Mouse (Mus musculus): Measurements from ENCODE around the gene Gm12355.

The Gm12355 gene

DNA sequence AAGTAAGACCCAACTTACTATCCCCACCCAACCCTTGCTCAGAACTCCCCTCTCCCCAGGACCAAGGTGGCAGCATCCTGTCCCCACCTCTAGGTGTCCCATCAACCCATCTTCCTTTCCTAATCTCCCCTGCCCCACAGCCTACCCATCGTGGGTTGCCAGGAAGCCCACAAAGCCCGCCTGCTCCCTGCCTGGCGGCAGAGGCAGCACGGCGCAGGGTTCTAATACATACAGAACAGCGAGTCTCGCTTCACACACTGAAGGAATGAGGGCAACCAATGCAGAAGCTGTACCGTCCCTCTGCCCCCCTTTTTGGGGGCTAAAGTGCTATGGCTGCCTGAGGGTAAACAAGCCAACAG is 43.5 kb downstream of the Gm12355 start:
- no peak for DNase-seq (ENCODE audit: low spot score in 2 of 2)

DNA sequence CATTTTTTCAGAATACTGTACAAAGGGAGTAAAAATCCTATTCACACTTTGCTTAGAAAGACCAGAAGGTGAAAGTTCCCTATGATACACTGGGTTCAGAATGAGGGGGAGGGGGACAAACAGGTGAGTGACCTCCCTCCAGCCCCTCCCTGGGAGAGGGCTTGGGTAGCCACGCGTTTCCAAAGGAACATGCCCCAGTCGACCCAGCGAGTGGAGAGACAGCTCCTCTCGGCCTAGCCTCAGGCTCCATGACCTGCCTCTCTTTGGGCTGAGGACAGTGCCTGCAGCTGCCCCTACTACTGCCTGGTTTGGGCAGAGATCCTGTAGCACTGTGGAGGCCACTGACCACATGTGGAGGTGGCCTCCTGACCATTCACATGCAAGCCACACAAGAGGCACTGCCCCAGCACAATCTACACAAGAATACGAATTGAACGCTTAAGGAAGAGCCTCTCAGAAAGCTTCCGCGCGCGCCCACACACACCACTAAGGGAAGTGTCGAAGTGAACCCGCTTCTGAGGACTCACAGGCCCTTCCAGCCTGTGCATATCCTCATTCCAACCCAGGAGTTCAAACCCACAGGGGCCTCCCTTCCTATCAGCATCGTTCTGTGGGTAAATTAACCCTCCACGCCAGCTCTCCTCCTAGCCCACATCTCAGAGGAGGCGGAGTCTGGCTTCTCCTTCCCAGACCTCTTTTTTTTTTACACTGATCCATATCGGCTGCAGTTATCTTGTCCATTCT is 44.0 kb downstream of the Gm12355 start:
- DNase-seq (ENCODE audit: low spot score in 2 of 2) = no peak

DNA sequence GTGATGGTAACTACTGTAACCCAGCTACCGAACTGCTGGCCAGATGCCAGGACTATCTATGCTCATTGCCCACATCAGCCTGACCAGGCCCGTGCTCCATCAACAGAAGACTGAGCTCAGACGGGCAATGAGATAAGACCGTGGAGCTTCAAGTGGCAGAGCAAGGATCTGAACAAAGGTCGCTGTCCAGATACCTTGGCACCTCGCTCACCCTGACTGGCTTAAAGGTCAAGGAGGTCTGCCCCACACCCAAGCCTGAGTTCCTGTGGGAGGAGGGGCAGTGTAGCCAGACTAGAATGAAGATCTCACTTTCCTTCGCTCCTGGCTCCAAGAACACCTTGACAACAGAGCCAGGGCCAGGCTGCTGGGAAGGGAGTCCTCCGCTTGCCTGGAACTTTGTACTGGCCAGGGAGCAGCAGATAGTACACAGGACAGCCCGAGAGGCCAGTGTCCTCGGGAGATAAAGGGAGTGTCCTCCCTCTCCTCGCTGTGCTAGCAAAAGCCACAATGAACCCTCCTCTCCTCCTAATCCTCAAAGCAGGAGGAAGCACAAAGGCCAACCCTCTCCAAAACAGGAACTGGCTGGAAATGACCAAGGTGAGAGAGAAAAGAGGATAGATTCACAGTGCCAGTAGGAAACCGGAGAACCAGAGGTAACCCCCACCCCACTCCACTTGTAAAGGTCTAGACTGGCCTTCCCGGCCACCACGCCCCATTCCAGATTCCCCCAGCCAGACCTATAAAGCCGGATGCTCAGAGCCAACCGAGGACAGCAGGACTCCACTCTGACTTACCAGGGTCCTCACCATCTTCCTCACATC is 45.0 kb downstream of the Gm12355 start:
- no peak for DNase-seq (ENCODE audit: low spot score in 2 of 2)

DNA sequence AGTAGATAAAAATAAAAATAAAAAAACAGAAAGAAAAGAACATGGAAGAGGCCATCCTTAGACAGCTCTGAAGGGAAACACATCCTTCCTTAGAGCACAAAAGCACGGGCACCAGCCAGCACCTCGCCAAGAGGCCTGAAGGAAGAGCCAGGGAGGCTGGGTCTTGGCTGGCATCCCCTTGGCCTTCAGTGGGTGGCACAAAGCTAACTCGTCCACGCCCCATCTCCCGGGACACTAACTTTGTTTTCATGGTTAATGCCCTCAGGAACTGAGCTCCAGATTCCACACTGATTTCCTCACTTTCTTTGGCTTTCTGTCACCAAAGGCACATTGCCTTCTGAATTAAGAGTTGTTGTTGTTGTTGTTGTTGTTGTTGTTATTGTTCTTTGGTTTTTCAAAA is 47.7 kb downstream of the Gm12355 start:
- DNase-seq (ENCODE audit: low spot score in 2 of 2) = no peak

All from frontal cortex, postnatal 36 days (tissue).